15 mouse cellular contexts compared by ENCODE assay signal in the genomic region with DNA sequence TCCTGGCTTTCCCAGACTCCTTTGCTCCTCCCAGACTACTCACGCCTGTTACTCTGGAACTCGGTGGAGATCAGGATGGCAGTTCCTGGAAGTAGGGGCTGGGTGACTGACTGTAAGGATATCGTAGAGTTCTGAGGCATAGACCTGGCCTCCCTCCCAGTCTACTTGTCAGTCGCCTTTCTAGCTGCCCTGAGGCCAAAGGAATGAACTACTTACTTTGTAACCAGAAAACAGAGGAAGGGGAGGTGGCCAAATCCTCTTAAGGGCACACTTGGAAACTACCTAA. TPM values are rescaled to one million over a fixed set of nuclear protein-coding genes. Genes with fewer than 3 reads are reported as not detected.
"Had no signal": no experiment of that assay in that cellular context is flagged by ENCODE, and none has a peak within 500 bp of the region (broad histone marks: within the 10 kb centered on the region; RNA-seq: fewer than 3 reads in every experiment).

No protein-coding gene starts in this region.

- DNase-seq: kidney, adult 11 months; kidney, adult 9 months; kidney, postnatal 36 days; lung, embryonic 14.5 days; retina, postnatal 1 day; thymus, postnatal 36 days had no signal

- H3K9me3 ChIP-seq: limb, embryonic 10.5 days; midbrain, embryonic 12.5 days; neural tube, embryonic 13.5 days; stomach, embryonic 15.5 days had no signal

- H3K4me1 ChIP-seq: midbrain, embryonic 12.5 days; neural tube, embryonic 13.5 days had no signal

- H3K4me3 ChIP-seq: limb, embryonic 10.5 days; midbrain, embryonic 12.5 days; neural tube, embryonic 13.5 days; stomach, embryonic 15.5 days had no signal

- ATAC-seq: midbrain, embryonic 16.5 days had no signal

- H3K27me3 ChIP-seq: midbrain, embryonic 12.5 days; neural tube, embryonic 13.5 days; stomach, embryonic 15.5 days had no signal

- H3K9ac ChIP-seq: lung, embryonic 14.5 days; midbrain, embryonic 12.5 days; neural tube, embryonic 13.5 days; stomach, embryonic 15.5 days had no signal

- H3K27ac ChIP-seq: kidney, postnatal 0 days; limb, embryonic 10.5 days; midbrain, embryonic 12.5 days; neural tube, embryonic 13.5 days; stomach, embryonic 15.5 days had no signal

- H3K4me2 ChIP-seq: lung, embryonic 14.5 days; midbrain, embryonic 12.5 days; neural tube, embryonic 13.5 days; stomach, embryonic 15.5 days had no signal

RNA-seq across cellular contexts. Expression of a gene that starts 28.0 kb away (rescaled TPM):
- total RNA-seq: layer of hippocampus, adult 18-20 months; left cerebral cortex, postnatal 10 days; megakaryocyte-erythroid progenitor cell, adult 5-6 weeks had no signal
- polyA plus RNA-seq: limb, embryonic 10.5 days; midbrain, embryonic 12.5 days; midbrain, embryonic 16.5 days; neural tube, embryonic 13.5 days had no signal

RNA-seq across cellular contexts. Expression of a gene that starts 40.2 kb away (rescaled TPM):
- polyA plus RNA-seq: limb, embryonic 10.5 days; midbrain, embryonic 12.5 days; midbrain, embryonic 16.5 days; neural tube, embryonic 13.5 days had no signal
